Mouse (Mus musculus) layer of hippocampus, postnatal 25 days (tissue): ENCODE measurements around the gene Fam90a1a. TPM values are rescaled to one million over a fixed set of nuclear protein-coding genes. Genes with fewer than 3 reads are reported as not detected.

Source experiments
- DNase-seq, 2 experiments: peaks; one replicate each; pipeline ENCODE4 v3.0.0; 2022; ENCODE audit warnings: mixed read lengths in 2 of 2, low spot score in 1 of 2; ENCODE audit errors: extremely low spot score in 1 of 2
- total RNA-seq, 2 experiments: library from RNA; stranded (reverse); gene quantifications; 2 replicates each; pipeline ENCODE4 v1.2.3; 2021

The Fam90a1a gene
- total RNA-seq, 2 experiments from 2014 or later = not detected

GRCm38 (mm10) chr8:22013034-22013707, 54.7 kb downstream of the Fam90a1a start:
- no peak for DNase-seq

Other genes with a start within 250 kb of the Fam90a1a start
- gene Defa24, start 224.2 kb upstream of the Fam90a1a start, total RNA-seq = not detected
- not detected for gene Defb50, start 135.2 kb upstream of the Fam90a1a start, total RNA-seq
- gene Defb2, start 118.8 kb upstream of the Fam90a1a start, total RNA-seq = not detected
- not detected for gene Defb10, start 99.8 kb upstream of the Fam90a1a start, total RNA-seq
- gene Defb9, start 73.3 kb upstream of the Fam90a1a start, total RNA-seq = not detected
- 1 to 10 TPM in 1 of 2 experiments, not detected in 1; 1.9 TPM for gene Defb11, start 52.3 kb upstream of the Fam90a1a start, total RNA-seq
- gene Defb15, start 26.0 kb upstream of the Fam90a1a start, total RNA-seq = not detected
- not detected for gene Defb35, start 20.4 kb upstream of the Fam90a1a start, total RNA-seq
- gene Defb13, start 12.0 kb upstream of the Fam90a1a start, total RNA-seq = not detected
- gene Ccdc70, start 11.1 kb downstream of the Fam90a1a start, total RNA-seq = not detected
- gene Atp7b, start 101.6 kb downstream of the Fam90a1a start, total RNA-seq = 1 to 10 TPM; 2.3 to 2.5 TPM
- gene Alg11, start 102.0 kb downstream of the Fam90a1a start, total RNA-seq = 10 to 100 TPM; 34.2 to 39.1 TPM
- gene Nek5, start 166.3 kb downstream of the Fam90a1a start, total RNA-seq = under 1 TPM; 0.34 to 0.47 TPM
- gene Nek3, start 207.7 kb downstream of the Fam90a1a start, total RNA-seq = 1 to 10 TPM; 2.5 to 2.8 TPM
- gene Ckap2, start 227.1 kb downstream of the Fam90a1a start, total RNA-seq = 1 to 10 TPM; 1.4 to 1.9 TPM
- 10 to 100 TPM; 28.0 to 30.9 TPM for gene Vps36, start 234.1 kb downstream of the Fam90a1a start, total RNA-seq